Mouse (Mus musculus): ENCODE measurements at regions not wholly inside any gene's neighbourhood (a gene's known extent, or its start where the extent isn't known, plus 50 kb on each side); places are given as distances from the start of the nearest gene placed in this dataset.

DNA sequence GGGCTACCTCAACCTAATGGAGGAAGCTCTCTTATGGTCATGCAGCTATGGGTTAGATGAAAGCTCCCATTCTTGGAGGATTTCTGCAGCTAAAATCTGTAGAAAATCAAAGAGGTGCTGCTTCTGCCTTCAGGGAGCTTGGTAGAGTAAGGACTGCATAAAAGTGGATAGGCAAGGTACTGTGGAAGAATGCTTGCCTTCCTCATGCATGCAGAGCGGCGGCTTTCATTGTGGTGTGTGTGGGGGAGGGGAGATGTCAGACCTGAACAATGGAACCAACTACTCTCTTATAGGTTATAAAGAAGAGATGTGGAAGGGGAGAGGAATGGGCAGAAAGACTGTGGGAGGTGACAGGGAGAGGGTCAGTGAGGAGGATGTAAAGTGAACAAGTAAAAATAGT, 392.8 kb upstream of the Atp11b start:
- DNase-seq (ENCODE audit: low read depth): no peak

DNA sequence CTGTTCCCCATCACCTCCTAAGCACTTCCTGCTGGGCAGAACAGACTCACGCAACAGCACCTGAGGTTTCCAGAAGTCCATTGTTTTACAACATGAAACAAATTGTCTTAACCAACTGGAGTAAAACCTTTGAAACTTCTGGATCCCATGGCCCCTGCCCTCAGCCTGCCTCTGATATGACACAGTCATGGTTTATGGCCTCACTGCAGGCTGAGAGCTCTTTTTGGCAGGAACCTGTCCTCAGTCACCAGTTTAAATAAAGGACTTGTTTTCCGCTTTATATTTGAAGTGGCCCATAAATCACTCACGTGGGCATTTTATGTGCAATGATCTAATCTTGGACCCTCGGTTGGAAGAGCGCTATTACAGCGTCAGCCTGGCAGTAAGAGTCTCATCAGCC, 388.5 kb upstream of the Atp11b start:
- DNase-seq (ENCODE audit: low read depth): no peak

DNA sequence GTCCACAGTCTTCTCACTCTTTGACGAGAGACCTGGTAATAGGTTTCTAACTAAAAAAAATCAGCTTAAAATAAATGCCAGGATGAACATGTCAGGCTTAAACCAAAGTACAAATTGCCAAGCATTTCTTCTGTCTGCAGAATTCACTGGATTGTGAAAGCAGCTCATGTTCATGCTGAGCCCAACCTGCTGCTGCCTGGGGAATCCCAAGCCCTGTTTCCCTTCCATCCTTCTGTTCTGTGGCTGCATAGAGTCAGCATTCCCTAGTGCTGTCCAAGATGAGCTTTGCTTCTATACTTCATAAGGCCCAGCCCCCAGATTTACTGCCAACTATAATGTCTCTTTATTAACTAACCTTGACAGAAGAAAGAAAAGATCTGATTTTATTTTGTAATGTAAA, 381.6 kb upstream of the Atp11b start:
- DNase-seq (ENCODE audit: low read depth): no peak

DNA sequence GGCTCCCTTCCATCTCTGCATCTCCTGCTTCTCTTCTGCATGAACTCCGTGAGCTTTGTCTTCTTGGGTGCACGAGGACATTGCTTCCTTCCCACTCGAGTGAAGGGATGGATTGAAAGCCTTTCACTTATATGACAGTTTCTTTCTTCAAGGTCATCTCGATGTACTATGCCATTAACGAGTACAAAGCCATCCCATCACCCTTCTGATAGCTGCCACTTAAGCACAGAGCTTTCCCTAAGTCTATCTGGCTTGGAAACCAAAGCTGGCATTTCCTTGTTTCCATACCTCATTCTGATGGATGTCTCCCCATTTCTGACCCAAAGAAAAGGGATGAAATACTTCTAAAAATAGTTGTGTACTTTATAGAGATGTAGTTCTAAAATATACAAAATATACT, 366.5 kb upstream of the Atp11b start:
- DNase-seq (ENCODE audit: low read depth): no peak

- DNase-seq (ENCODE audit: low read depth): no peak
Observed at GRCm38 (mm10) chr3:35392657-35393056, 361.2 kb upstream of the Atp11b start.

DNA sequence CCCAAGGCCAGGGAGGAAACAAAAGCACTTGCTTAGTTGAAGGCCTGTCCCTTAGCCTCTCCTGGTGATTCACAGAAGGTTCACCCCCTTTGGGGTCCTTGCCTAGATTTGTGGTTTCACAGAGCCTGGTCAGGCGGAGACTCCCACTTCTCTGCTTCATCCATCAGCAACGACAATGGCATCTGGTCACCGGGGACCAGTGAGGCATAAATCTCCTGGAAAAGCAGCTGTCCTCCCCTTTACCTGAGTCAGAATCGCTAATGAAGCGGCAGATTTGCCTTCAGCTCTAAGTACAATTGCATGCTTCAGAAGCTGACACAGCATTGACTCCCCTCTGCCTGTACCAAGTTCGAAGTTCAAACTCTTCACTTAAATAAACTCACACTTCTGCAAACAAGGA, 353.7 kb upstream of the Atp11b start:
- no peak for DNase-seq (ENCODE audit: low read depth)

- DNase-seq (ENCODE audit: low read depth): no peak
Observed at GRCm38 (mm10) chr3:35402666-35403065, 351.2 kb upstream of the Atp11b start.

- DNase-seq (ENCODE audit: low read depth): no peak
Observed at GRCm38 (mm10) chr3:35403952-35404351, 350.0 kb upstream of the Atp11b start.

GRCm38 (mm10) chr3:35404492-35405390, 349.2 kb upstream of the Atp11b start:
- DNase-seq (ENCODE audit: low read depth): no peak

DNA sequence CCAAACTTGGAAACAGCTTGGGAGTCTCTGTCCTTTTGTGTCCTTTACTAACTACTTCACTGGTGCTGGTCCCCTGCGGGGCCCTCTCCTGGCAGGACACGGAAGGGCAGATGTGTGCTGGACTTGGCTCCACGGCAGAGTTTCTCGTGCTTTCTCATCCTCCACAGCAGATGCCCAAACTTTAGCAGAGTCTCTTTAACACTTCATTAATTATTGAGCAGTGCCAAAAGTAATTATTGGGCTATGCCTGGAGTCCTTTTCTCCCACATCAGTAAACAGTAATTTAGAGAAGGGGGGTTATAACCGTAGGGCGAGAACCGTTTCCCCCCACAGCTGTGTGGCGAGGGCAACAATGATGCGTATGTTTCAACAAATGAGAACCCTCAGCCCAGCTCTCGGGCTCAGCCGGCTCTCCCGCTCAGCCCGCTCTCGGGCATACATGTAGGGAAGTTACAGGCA, 348.3 kb upstream of the Atp11b start:
- DNase-seq (ENCODE audit: low read depth): no peak

GRCm38 (mm10) chr3:35437687-35438086, 316.2 kb upstream of the Atp11b start:
- DNase-seq (ENCODE audit: low read depth): no peak

DNA sequence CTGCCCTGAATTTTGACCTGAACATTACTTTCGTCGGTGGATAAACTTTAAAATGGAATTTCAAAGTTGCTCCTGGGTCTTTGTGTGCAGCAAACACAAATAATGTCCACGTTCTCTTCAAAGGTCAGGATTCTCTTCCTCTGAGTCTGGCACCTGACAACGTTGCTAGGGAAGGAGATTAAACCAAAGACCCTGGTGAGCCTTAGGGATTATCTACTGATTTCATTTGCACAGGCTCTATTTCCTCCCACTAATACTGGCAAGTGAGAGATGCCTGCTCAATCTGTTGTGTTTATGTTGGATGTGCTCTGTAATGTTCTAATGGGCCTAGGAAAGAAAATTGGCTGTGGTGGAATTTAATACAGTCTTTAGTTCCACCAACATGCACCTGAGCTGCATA, 291.0 kb upstream of the Atp11b start:
- no peak for DNase-seq (ENCODE audit: low read depth)

DNA sequence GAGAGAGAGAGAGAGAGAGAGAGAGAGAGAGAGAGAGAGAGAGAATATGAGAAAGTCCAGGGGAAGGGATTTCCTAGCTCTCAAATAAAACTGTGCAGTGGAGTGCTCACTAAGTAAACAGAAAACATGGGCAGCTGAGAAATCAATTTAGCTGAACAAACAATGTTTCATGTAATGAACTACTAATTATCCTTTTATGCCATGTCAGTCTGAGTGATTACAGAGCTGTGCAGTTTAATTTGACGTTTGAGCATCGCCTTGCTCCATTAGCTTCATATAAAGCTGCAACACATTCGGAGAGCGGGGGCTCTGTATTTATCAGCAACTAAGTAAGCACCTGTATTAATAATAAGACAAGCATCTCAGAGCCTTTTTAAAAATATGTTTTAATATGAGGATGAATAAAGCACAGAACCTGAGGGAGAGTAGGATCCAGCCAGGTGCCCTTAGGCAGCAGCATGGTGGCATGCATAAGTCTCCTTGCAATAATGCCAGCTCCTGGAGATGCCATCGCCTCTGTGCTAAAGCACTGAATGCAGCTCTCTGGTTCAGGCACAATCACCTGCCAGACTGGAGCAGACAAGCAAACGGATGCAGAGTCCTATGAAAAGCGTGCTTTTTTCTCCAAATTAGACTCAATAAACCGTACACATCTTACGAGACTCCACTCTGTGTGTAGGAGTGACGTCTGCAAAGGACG, 289.5 kb upstream of the Atp11b start:
- no peak for DNase-seq (ENCODE audit: low read depth)

DNA sequence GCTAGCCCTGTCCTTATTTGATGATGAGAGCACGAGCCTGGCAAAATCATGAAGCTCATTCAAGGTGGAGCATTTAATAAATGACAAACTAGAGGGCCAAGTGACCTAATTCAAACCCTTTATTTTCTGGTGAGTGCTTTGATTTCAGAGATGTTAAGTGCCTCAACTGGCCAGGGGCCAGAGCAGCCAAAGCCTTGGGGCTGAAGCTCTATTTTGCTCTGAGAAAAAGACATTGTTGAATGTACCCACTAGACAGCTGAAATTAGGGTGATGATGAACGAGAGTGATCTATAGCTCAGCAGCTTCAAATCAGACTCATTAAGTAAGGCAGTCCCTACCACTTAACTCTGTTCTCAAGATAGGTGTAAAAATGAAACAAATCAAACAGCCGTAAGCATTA, 287.9 kb upstream of the Atp11b start:
- no peak for DNase-seq (ENCODE audit: low read depth)

- no peak for DNase-seq (ENCODE audit: low read depth)
Observed at GRCm38 (mm10) chr3:35473351-35473750, 280.6 kb upstream of the Atp11b start.

GRCm38 (mm10) chr3:35474361-35474760, 279.5 kb upstream of the Atp11b start:
- no peak for DNase-seq (ENCODE audit: low read depth)

GRCm38 (mm10) chr3:35475326-35475725, 278.6 kb upstream of the Atp11b start:
- DNase-seq (ENCODE audit: low read depth): no peak

- DNase-seq (ENCODE audit: low read depth): no peak
Observed at GRCm38 (mm10) chr3:35480714-35481695, 272.9 kb upstream of the Atp11b start.

- DNase-seq (ENCODE audit: low read depth): no peak
Observed at GRCm38 (mm10) chr3:35481841-35482240, 272.1 kb upstream of the Atp11b start.

DNA sequence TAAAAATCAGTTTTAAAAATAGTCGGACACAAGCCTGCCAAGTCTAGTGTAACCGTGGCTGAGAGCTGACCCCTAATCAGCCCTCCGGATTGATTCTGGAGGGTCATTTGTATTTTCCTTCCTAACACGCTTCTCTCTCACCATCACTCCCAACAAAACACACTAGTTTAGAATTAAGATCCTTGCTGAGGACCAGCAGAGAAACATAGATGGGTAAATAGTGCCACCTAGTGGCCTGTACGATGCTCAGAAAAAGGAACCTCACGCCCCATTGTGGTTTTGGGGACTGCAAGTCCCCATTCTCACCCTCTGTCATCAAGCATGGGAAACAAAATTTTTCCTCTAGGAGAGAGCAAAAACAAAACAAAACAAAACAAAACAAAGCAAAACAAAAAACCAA, 271.6 kb upstream of the Atp11b start:
- DNase-seq (ENCODE audit: low read depth): peak; percentile 68

DNA sequence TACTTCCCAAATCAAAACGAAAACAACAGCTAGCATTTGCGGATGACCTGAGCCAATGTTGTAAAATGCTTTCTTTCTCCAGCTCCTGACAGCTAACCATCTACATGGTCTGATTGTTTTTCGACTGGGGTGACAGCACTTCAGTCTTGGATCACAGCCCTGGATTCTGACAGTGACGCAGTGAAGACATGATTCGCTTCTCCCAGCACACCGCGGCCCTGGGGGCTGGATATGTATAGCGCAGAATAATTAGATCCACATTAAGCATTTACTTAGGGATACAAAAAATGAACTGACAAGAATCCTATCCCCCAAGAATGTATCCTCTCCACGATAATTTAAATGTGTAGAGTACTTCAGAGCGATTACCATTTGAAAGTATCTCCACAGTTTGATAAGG, 271.1 kb upstream of the Atp11b start:
- no peak for DNase-seq (ENCODE audit: low read depth)

Data from naive thymus-derived CD4-positive, alpha-beta T cell, adult 2 months (primary cell).